ENCODE assay signal across 15 mouse cellular contexts in the genomic region with DNA sequence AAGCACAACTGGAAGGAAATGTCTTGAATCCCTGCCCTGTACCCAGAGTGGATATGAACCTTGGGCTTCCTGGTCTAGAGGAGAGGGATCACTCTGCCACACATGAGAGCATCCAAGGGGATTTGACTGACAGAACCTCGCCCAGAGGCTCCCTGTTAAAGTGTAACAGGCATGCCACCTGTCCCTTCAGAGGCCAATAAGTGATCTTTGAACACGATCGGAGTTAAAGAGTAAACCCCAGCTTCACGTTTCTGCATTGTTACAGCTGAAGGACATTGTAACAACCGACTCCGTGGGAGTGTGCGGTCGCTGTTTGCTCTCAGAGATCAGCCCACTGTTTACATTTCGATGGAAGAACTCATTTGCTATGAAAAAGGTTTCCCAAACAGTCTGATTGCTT. TPM values are rescaled to one million over a fixed set of nuclear protein-coding genes. Genes with fewer than 3 reads are reported as not detected.
DNase-seq lines count a peak whose midpoint lies in the region; ATAC-seq and TF ChIP-seq lines count a peak whose summit lies in the region.
"Had no signal": no experiment of that assay in that cellular context is flagged by ENCODE, and none has a peak within 500 bp of the region (broad histone marks: within the 10 kb centered on the region; RNA-seq: fewer than 3 reads in every experiment).

No protein-coding gene starts in this region.

- H3K9ac ChIP-seq in lung, embryonic 14.5 days, result no peak overlapping the region
- no peak overlapping the region for H3K9ac ChIP-seq in stomach, embryonic 15.5 days
- H3K9ac ChIP-seq: hindbrain, embryonic 13.5 days; limb, embryonic 12.5 days had no signal

- no peak for ATAC-seq in lung, embryonic 14.5 days (ENCODE audit: insufficient read depth)
- ATAC-seq in stomach, embryonic 15.5 days (ENCODE audit: insufficient read depth, low FRiP score, low read depth), result no peak; the same call in 1 of the 2 replicates
- ATAC-seq: forebrain, embryonic 16.5 days had no signal

- DNase-seq in lung, embryonic 14.5 days, result no peak
- no peak for DNase-seq in lung, postnatal 36 days
- DNase-seq in kidney, adult 11 months, result peak; percentile 90
- DNase-seq in kidney, postnatal 36 days, result peak; percentile 74 to 90
- no peak for DNase-seq in spleen, adult 18-20 months
- no peak for DNase-seq in ovary, postnatal 36 days (ENCODE audit: low spot score)
- DNase-seq in right cerebral cortex, postnatal 10 days (ENCODE audit: low spot score in 2 of 2), result no peak
- DNase-seq: cerebellum, postnatal 10 days; gastrocnemius, postnatal 36 days; layer of hippocampus, adult 9-11 months had no signal

- H3K4me2 ChIP-seq in lung, embryonic 14.5 days, result peak overlapping the region; percentile 44
- H3K4me2 ChIP-seq in stomach, embryonic 15.5 days, result peak overlapping the region; percentile 41
- H3K4me2 ChIP-seq: hindbrain, embryonic 13.5 days; limb, embryonic 12.5 days had no signal

- no peaks in the 10 kb centered on the region for H3K4me1 ChIP-seq in lung, embryonic 14.5 days (ENCODE audit: insufficient read depth)
- H3K4me1 ChIP-seq in stomach, embryonic 15.5 days, result no peaks in the 10 kb centered on the region
- H3K4me1 ChIP-seq: hindbrain, embryonic 13.5 days; limb, embryonic 12.5 days had no signal

- TF ChIP-seq CTCF in lung, embryonic 14.5 days (IDR thresholded peaks at IDR 0.05; ENCODE audit: low read depth), result no peak

- WGBS in lung, embryonic 14.5 days, result 23% methylated on average over 9 of the region's 9 CpGs
- WGBS in stomach, embryonic 15.5 days, result 29% methylated on average over 9 of the region's 9 CpGs

- H3K27ac ChIP-seq in lung, embryonic 14.5 days (ENCODE audit: low read depth), result no peak overlapping the region
- no peak overlapping the region for H3K27ac ChIP-seq in stomach, embryonic 15.5 days
- H3K27ac ChIP-seq: hindbrain, embryonic 13.5 days; limb, embryonic 12.5 days had no signal

- no peak overlapping the region for H3K4me3 ChIP-seq in lung, embryonic 14.5 days (ENCODE audit: low read depth, low read length)
- H3K4me3 ChIP-seq in stomach, embryonic 15.5 days (replicated peaks), result no peak overlapping the region; the same call in 1 of the 2 replicates
- H3K4me3 ChIP-seq: hindbrain, embryonic 13.5 days; limb, embryonic 12.5 days had no signal

- H3K9me3 ChIP-seq in lung, embryonic 14.5 days (ENCODE audit: low read depth, low read length), result no peaks in the 10 kb centered on the region
- H3K9me3 ChIP-seq in stomach, embryonic 15.5 days, result no peaks in the 10 kb centered on the region
- H3K9me3 ChIP-seq: G1E; hindbrain, embryonic 13.5 days; limb, embryonic 12.5 days had no signal

- no peaks in the 10 kb centered on the region for H3K27me3 ChIP-seq in lung, embryonic 14.5 days (ENCODE audit: insufficient read depth, low read length)
- H3K27me3 ChIP-seq in stomach, embryonic 15.5 days (replicated peaks), result no peaks in the 10 kb centered on the region
- H3K27me3 ChIP-seq: hindbrain, embryonic 13.5 days; limb, embryonic 12.5 days had no signal

- H3K36me3 ChIP-seq in lung, embryonic 14.5 days (ENCODE audit: insufficient read depth), result no peaks in the 10 kb centered on the region
- no peaks in the 10 kb centered on the region for H3K36me3 ChIP-seq in stomach, embryonic 15.5 days
- H3K36me3 ChIP-seq: G1E; hindbrain, embryonic 13.5 days; limb, embryonic 12.5 days had no signal

RNA-seq across cellular contexts. Expression of gene Ntn4, which starts 16.8 kb away (rescaled TPM):
- polyA plus RNA-seq in lung, embryonic 14.5 days (2014; fragmentation: Nextera tagmentation; extraction: Ambion mirVana), result 0.76 and 0.92 TPM in 2 replicates
- polyA plus RNA-seq in stomach, embryonic 15.5 days (2015; fragmentation: Nextera tagmentation; extraction: Ambion mirVana), result 0.71 and 0.72 TPM in 2 replicates
- polyA plus RNA-seq: G1E had no signal

RNA-seq across cellular contexts. Expression of gene Snrpf, which starts 34.2 kb away (rescaled TPM):
- polyA plus RNA-seq in lung, embryonic 14.5 days (2014; fragmentation: Nextera tagmentation; extraction: Ambion mirVana), result 148 and 155 TPM in 2 replicates
- polyA plus RNA-seq in stomach, embryonic 15.5 days (2015; fragmentation: Nextera tagmentation; extraction: Ambion mirVana), result 111 and 128 TPM in 2 replicates

Comparison
In these comparisons a context has a peak if more than half of its experiments do, and no peak if none do; other contexts are left out.
1. DNase-seq: peak in kidney, adult 11 months (single experiment) and kidney, postnatal 36 days (2 of 2); none in lung, embryonic 14.5 days (single experiment), lung, postnatal 36 days (single experiment), spleen, adult 18-20 months (0 of 2), ovary, postnatal 36 days (single experiment) and right cerebral cortex, postnatal 10 days (0 of 2).